Mouse (Mus musculus) yolk sac, embryonic 10.5 days (tissue): ENCODE results near the gene Lhfpl5.
"Not testable (repeated sequence)": the region's sequence is repeated elsewhere in the genome, so short reads cannot be mapped to it uniquely, and the experiment has no call there.

Source experiments
- DNase-seq: peaks from one replicate; pipeline ENCODE4 v3.0.0-alpha.2; 2017; ENCODE audit warnings: low spot score

The Lhfpl5 gene

DNA sequence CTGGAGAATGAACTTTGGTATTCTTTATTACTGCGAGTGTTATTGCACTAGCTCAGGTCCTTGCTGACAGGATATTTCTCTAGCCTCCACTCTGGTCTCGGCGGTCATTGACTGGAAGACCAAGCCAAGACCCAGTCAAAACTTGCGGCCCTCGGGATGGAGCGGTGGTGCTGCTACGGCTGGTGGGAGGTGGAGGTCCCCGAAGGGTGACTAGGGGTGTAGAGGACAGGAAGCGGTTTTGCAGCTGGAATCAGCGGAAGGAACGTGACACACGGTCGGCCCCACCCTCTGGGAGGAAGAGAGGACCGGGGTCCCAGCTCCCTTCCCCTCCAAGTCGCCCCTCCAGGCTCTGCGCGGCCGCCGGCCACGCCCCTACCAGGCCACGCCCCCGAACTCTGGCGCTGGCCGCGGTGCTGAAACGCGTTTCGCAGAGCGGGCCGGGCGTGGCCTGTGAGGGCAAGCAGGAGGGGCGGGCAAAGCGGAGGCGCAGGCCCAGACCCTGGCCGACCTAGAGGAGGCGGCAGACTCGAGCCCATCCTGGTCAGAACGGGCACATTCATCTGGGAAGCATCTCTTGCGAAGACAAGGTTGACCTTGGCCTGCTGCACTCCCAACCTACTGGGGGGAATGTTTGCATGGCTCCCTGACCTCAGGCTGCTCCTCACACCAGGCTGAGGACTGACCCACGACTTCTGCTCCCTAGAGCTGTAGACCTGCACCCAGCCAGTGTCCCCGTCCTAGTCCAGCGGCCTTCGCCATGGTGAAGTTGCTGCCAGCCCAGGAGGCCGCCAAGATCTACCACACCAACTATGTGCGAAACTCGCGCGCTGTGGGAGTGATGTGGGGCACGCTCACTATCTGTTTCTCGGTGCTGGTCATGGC is at the start of gene Lhfpl5:
Gene Lhfpl5, plus strand, starts transcription at position 398 of the 882 bp plus-strand sequence.
- peak; percentile 53 for DNase-seq

DNA sequence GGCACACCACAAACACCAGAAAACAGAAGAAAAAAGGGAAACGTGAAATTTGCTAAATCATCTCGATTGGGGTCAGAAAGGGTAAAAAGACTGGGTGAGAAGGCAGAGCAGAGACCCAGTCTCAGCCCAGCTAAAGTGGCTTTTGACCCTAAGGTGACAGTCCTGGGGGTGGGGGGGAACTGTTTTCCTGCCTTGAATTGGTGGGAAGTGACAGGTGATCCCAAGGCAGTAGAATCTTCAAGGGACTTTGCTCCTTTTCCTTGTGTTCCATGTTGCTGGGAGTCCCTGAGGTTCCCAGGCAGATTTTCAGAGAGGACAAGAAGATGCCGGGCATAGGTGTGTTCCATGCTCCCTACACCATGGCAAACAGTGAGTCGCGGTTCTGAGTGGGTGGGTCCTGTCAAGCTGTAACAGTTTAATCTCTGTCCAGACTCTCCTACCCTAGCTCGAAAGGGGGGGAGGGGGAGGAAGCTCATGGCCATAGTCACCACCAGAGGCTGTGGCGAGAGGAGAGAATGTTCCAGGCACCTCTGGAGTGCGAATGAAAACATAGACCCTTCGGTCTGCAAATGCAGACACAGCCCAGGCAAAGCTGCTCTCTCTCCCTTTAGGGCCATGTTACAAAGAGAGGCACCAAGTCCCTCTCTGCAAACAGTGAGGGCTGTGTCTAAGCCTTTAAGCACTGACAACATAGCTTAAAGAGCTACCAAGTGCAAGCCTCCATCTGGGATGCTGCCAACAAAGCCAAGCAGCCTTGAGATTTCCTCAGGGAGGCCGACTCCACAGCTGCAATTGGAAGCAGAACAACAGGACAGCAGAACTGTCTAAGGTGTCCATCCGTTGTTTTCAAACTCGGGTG is 48.0 kb upstream of the Lhfpl5 start:
- peak; percentile 77 for DNase-seq

DNA sequence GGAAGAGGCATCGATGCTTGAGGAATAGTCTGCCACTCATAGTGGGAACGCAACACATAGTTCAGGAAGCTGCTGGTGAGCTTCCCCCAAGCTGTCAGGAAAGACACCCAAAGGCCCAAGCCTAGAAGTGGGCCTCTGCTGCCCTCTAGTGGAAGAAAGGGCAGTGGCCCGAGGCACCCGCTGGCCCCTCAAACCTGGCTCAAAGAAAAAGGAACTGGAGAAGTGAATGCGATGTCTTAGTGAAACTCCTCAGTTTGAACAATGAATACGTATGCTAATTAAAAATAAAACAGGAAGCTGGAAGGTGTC is 47.4 kb upstream of the Lhfpl5 start:
- peak; percentile 80 for DNase-seq

- no peak for DNase-seq
Measured at GRCm38 (mm10) chr17:28529116-28529515, 46.3 kb upstream of the Lhfpl5 start.

DNA sequence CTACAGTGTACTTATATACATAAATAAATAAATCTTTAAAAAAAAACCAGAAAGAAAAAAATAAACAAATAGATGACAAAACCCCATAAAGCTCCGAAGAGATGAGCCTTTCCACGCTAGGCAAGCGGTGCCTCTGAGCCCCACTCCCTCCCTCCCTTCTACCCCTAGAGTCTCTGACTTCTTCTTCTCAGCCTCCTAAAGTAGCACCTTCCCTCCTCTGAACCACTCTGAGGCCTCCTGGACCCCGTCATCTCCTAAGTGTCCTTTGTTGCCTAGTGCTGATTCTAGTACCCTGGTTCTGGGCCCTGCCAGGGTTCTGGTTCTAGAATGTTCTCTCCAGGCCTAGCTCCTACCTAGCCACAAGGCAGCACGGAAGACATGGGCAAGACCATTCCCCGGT is 44.9 kb upstream of the Lhfpl5 start, which contains the start of gene Armc12:
Gene Armc12, plus strand, starts transcription at position 301 of the 400 bp plus-strand sequence.
- DNase-seq = no peak

DNA sequence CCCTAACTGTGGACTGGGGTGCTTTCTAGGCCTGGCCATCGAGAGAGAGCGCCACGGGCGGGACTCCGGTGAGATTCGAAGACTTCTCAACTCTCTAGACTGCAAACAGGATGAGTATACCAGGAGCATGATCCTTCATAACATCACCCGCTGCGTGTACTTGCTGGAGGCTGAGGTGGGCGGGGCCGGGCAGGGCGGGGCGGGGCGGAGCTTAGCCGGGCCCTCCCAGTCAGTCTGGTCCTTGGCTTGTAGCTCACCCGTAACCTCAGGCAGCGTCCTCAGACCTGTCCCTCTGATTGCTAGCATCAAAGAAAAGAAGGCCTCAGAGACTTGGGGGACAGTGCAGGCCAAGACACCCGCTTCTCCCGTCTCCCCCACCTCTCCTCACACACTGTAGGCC is 43.5 kb upstream of the Lhfpl5 start:
- DNase-seq = no peak

GRCm38 (mm10) chr17:28532557-28532956 is 42.9 kb upstream of the Lhfpl5 start:
- DNase-seq = no peak

GRCm38 (mm10) chr17:28533327-28533726 is 42.1 kb upstream of the Lhfpl5 start:
- DNase-seq = no peak

DNA sequence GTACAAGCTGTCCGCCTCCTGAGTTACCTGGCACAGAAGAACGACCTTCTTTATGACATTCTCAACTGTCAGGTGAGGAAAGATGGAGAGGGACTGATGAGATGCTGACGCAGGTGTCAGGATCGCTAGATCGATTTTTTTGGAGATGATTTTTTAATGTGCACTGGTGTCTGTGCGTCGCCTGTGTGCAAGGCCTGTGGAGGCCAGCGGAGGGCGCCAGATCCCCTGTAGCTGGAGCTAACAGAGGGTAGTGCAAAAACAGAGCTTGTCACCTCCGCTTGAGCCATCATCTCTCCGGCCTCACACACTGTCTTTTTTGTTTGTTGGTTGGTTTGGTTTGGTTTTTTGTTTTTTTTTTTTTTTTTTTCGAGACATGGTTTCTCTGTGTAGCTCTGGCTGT is 37.6 kb upstream of the Lhfpl5 start:
- no peak for DNase-seq

GRCm38 (mm10) chr17:28546925-28547324 is 28.5 kb upstream of the Lhfpl5 start:
- no peak for DNase-seq

DNA sequence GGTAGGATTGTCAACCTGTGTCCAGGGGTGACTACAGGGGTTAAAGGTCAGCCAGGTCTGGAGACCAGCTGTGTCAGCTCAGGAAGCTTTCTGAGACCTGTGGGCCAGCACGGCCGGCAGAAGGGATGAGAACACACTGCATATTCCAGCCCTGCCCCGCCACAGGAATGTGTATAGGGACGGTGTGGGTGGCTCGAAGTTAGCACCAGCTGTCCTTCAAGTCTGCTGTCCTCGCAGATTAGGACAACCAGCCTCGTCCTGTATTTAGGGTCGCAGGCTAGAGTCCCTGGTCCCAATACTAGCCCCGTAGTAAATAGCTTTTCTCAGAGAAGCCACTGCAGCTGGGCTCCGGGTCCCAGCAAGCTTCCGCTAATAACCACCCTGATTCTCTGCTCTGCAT is 26.9 kb upstream of the Lhfpl5 start:
- DNase-seq = no peak

- DNase-seq = no peak
Measured at GRCm38 (mm10) chr17:28549111-28549510, 26.3 kb upstream of the Lhfpl5 start, which contains the start of gene Clpsl2. Clpsl2 (plus strand) TSS chr17:28549411.

DNA sequence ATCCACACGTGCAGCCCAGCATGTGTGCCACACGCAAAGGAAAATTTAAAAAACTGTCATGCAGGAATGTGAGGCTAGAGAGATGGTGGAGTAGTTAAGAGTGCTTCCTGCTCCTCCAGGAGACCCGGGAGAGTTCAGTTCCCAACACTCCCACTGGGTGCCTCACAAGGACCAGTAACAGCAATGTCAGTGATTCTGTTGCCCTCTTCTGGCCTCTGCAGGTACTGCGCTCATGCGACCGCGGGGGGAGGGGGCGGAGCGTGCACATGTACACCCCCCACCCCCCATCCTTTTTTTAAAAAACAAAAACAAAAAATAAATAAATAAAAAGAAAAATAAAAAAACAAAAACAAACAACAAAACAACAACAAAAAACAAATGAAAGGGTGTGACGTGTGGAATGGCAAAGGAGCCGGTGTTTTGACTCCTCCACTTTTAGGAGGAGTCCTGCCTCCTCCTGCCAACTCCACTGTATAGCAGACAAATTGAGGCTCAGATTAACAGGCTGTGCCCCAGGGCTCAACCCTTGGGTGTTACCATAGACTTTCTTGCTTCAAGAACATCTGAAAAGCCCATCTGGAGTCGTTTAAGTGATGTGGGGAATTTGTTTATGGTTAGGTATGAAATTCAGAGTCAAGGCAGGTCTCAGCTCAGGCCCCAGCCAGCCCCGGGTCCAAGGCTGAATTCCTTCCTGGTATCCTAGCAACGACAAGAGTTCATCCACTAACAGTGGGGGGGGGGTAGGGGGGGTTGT is 22.2 kb upstream of the Lhfpl5 start:
- DNase-seq = peak; percentile 52

GRCm38 (mm10) chr17:28554021-28554420 is 21.4 kb upstream of the Lhfpl5 start:
- not testable (repeated sequence) for DNase-seq

DNA sequence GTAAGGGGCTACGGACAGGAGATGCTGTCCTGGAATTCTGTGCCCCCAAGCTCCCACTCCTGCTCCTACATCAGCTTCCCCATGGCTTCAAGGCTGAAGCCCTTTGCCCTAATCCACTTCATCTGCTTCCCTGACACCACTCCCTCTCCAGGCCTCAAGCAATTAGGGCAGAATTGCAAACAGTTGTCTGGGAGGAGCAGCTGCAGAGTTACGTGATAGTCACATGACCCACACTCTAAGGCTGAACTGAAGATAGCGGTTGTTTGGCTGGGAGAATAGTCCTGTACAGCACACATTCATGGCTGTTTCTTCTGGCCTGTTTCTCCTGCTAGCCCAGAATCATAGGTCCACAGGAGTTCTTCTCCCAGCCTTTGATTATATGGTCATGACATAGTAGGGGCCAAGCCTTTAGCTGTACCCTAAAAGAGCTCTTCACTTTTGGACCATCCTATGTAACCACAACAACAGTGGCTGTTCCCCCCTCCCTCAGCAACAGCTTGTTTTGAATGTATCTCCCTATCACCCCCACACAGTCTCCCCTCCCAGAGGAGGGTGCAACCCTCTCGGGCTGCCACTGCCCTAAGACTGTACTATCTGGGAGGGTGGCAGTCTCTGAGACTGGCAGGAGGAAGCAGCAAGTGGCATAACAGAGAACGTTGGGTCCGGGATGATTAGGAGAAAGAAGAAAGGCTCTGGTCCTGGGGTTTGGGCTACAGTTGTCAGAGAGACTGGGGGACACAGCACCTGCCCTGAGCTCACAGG is 18.6 kb upstream of the Lhfpl5 start:
- peak; percentile 56 for DNase-seq

GRCm38 (mm10) chr17:28557772-28558171 is 17.7 kb upstream of the Lhfpl5 start:
- no peak for DNase-seq

DNA sequence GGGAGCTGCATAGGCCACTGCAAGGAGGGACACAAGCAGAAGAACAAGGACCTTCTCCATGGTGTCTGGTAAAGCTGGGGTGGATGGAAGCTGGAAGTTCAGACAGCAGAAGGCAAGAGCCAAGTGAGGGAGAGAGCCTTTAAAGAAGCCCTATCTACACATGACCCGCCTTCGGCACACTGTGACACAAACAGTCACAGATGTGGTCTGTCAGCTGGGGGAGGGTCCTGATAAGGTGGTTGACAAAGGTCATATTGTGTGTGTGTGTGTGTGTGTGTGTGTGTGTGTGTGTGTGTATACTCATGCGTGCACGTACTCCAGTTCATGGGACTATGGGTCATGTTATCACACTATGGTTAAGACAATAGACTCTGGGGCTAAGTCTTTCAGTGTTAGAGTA is 14.8 kb upstream of the Lhfpl5 start, which contains the start of gene Clps:
Gene Clps, minus strand, starts transcription at position 169 of the 400 bp plus-strand sequence.
- peak; percentile 32 for DNase-seq

DNA sequence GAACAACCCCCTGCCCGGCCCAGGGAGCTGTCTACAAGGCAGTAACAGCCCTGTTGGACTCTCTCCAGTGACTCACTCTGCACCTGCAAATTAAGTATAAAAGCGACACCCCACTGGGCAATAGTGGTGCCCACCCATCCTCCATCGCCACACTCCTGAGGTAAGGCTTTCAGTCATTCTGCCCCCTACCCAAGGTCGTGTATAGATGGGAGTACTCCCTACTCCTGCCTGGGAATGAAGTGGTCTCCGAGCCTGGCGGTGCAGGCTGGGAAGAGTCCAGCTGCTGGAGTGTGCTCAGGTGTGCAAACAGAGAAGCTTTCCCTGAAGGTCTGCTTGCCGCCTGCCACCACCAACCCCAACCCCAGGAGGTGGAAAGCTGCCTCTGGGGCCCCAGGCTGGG is 13.8 kb upstream of the Lhfpl5 start:
- DNase-seq = no peak

DNA sequence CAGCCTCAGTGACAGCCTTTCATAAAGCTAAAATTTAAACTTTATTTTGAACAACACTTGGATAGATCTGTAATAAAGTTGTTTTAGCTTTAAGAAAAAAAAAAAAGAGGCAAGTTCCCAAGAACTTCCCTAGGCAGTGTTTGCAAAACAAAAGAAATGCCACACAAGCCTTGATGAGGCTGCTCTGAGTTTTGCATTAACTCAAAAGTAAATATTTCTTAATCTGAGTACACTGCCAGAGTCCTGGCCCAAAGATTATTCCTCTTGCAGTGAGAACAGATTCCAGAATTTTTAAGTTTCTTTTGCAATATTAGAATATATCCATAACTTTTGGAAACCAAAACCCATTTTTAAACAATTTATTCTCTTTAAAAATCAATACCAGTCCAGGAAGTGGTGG is 10.3 kb upstream of the Lhfpl5 start:
- DNase-seq = peak; percentile 39

GRCm38 (mm10) chr17:28567541-28567940 is 7.9 kb upstream of the Lhfpl5 start:
- DNase-seq = no peak

GRCm38 (mm10) chr17:28571868-28572267 is 3.6 kb upstream of the Lhfpl5 start:
- DNase-seq = no peak
